Mouse (Mus musculus): ENCODE measurements around the gene Med13. TPM values are rescaled to one million over a fixed set of nuclear protein-coding genes. Genes with fewer than 3 reads are reported as not detected.

Med13 gene
- polyA plus RNA-seq, 1 experiment from 2014 or later = 13.2 TPM

DNA sequence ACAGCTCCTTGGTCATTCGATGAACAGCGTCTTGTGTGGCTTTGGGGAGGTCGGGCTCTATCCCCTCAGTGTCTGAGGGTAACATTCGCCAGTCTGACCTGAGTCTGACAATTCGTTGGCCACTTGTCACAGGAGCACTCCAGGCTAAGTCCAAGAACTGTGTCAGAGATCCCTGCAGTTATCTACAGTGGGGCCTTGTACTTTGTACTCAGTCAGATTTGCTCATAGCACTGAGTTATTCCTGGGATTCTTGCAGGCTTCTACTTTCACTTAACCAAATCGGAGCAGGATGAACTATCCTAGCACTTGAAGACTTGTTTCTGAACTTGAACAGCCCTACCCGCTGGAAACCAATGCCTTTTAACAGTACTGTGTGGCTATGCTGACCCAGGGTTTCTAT lies 34.3 kb upstream of the Med13 start:
- Histone ChIP-seq H3K4me2 (no peak overlapping the region), H3K27me3 (ENCODE audit: control insufficient read depth, insufficient read depth, low read length) (no peaks in the 10 kb centered on the region), H3K4me3 (ENCODE audit: low read depth, low read length) (no peak overlapping the region), H3K36me3 (ENCODE audit: control insufficient read depth, insufficient read depth, low read length) (no peaks in the 10 kb centered on the region), H3K4me1 (ENCODE audit: control insufficient read depth, insufficient read depth, low read length) (0 out of 2 replicates have a peak, but pooled peaks cover 3% of the 10 kb centered on the region), H3K9ac (ENCODE audit: low read length) (no peak overlapping the region), H3K9me3 (ENCODE audit: control insufficient read depth, low read length) (no peaks in the 10 kb centered on the region), H3K27ac (ENCODE audit: low read depth, low read length) (no peak overlapping the region)
- WGBS = 89% methylated on average over 7 of the region's 7 CpGs
- peak; percentile 68 for DNase-seq (ENCODE audit: low spot score, missing footprints)
- ATAC-seq (ENCODE audit: low FRiP score) = no peak

DNA sequence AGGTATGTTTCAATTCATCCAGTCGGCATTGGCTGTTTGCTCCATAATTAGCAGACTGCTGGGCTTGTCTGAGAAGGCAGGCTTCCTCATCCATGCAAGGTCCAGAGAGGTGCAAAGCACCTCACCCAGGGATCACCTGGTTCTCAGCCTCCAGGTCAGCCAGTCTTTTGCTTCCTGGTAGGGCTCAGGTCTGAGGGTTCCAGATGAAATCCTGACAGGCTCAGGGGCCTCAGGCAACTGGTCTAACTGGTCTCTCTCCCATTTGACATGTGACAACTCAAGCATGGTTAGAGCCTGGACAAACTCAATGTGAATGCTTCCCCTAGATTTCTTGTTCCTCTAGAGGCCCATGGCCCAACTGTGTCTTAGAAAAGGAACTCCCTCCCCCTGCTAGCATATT lies 32.9 kb upstream of the Med13 start:
- DNase-seq (ENCODE audit: low spot score, missing footprints) (peak; percentile 51), ATAC-seq (ENCODE audit: low FRiP score) (no peak)
- Histone ChIP-seq H3K4me2 (no peak overlapping the region), H3K36me3 (ENCODE audit: control insufficient read depth, insufficient read depth, low read length) (no peaks in the 10 kb centered on the region), H3K27ac (ENCODE audit: low read depth, low read length) (no peak overlapping the region), H3K4me3 (ENCODE audit: low read depth, low read length) (no peak overlapping the region), H3K4me1 (ENCODE audit: control insufficient read depth, insufficient read depth, low read length) (no peaks in the 10 kb centered on the region), H3K9ac (ENCODE audit: low read length) (no peak overlapping the region), H3K27me3 (ENCODE audit: control insufficient read depth, insufficient read depth, low read length) (no peaks in the 10 kb centered on the region), H3K9me3 (ENCODE audit: control insufficient read depth, low read length) (no peaks in the 10 kb centered on the region)
- WGBS = 57% methylated on average over 1 of the region's 1 CpGs

DNA sequence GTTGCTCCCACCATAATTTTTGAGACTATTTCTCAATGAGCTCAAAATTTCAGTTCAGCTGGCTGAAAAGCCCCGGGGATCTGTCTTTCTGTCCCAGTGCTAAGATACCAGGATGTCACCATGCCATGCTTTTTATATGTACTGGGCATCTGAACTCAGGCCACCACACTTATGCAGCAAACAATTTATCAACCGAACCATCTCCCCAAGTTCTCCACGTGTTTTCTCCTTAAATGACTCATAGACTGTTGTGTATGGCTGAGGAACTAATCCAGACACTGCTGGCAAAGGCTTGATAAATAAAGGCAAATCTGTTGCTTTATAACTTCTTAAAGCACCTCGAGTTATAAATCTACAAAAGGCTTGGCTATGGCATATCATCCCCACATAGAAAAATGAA lies 32.1 kb upstream of the Med13 start:
- no peaks in the 10 kb centered on the region for H3K36me3 ChIP-seq (ENCODE audit: control insufficient read depth, insufficient read depth, low read length)
- H3K9me3 ChIP-seq (ENCODE audit: control insufficient read depth, low read length) = no peaks in the 10 kb centered on the region
- ATAC-seq (ENCODE audit: low FRiP score) (no peak), DNase-seq (ENCODE audit: low spot score, missing footprints) (peak; percentile 67)
- no peaks in the 10 kb centered on the region for H3K27me3 ChIP-seq (ENCODE audit: control insufficient read depth, insufficient read depth, low read length)
- no peak overlapping the region for H3K4me3 ChIP-seq (ENCODE audit: low read depth, low read length)
- no peaks in the 10 kb centered on the region for H3K4me1 ChIP-seq (ENCODE audit: control insufficient read depth, insufficient read depth, low read length)
- no peak overlapping the region for H3K9ac ChIP-seq (ENCODE audit: low read length)
- no peak overlapping the region for H3K27ac ChIP-seq (ENCODE audit: low read depth, low read length)
- H3K4me2 ChIP-seq = no peak overlapping the region
- WGBS = 79% methylated on average over 4 of the region's 4 CpGs

DNA sequence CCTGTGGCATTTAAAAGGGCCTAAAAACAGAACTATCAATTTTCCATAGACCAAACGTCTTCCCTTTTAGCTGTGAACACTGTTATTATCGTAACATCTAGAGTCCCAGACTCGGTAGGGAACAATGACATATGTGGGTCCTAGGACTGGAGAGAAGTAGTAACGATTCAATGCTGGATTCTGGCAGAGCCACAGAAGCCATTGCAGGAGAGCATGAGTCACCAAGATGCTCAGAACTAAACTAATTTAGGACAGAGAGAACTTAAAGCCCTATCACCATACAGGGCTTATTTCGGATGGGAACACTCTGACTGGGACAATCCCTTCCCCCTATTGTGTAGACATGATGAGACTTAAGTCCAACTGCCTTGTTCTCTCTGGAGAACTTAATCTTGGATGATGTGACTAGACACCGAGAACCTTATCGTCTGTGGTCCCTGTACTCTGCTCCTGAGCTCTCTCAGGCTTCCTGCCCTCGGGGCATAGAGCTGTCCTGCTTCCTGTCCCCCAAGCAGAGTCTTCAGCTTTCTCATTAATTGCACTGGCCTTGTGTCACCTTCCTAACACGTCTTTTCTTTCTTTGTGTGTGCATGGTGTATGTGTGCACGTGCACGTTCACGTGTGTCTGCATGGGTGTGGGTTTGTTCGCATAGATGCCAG lies 31.5 kb upstream of the Med13 start:
- no peak overlapping the region for H3K4me2 ChIP-seq
- no peaks in the 10 kb centered on the region for H3K4me1 ChIP-seq (ENCODE audit: control insufficient read depth, insufficient read depth, low read length)
- WGBS = 83% methylated on average over 13 of the region's 13 CpGs
- no peaks in the 10 kb centered on the region for H3K27me3 ChIP-seq (ENCODE audit: control insufficient read depth, insufficient read depth, low read length)
- ATAC-seq (ENCODE audit: low FRiP score) (no peak), DNase-seq (ENCODE audit: low spot score, missing footprints) (peak; percentile 26)
- H3K9me3 ChIP-seq (ENCODE audit: control insufficient read depth, low read length) = no peaks in the 10 kb centered on the region
- H3K9ac ChIP-seq (ENCODE audit: low read length) = no peak overlapping the region
- H3K4me3 ChIP-seq (ENCODE audit: low read depth, low read length) = no peak overlapping the region
- no peaks in the 10 kb centered on the region for H3K36me3 ChIP-seq (ENCODE audit: control insufficient read depth, insufficient read depth, low read length)
- H3K27ac ChIP-seq (ENCODE audit: low read depth, low read length) = no peak overlapping the region

DNA sequence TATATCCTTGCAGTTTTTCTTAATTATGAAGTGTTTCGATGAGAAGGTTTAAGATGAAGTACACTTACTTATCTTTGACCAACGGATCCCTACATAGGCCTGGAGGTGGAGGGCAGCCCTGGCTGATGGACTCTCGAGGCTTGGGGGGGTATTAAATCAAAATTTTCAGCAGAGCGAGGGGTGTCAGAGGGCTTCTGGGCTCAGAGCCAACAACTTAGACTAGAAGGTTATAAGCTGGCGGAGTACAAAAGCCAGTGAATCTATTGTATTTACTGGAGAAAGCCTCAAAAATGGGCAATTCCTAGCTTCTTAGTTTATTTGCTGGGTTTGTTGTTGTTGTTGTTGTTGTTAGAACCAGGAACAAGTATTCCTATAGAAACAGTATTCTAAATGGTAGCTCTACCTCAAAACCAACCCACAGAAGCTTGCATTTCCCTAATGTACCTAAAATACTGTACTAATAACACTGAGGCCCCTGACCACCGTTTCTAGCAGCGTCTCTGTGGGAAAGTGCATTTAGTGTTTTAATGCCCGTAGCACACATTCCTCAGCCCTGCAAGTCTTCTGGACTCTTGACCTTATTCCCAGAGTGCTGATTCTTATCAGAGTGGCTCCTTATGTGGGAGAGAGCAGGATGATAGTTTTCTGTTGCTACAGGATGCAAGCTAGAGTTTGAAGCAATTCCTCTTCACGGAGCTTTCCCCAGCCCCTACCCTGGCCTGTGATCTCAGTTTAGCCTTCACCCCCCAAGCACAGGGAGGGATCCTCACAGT lies 29.9 kb upstream of the Med13 start:
- WGBS = 76% methylated on average over 9 of the region's 9 CpGs
- peak; percentile 45 for DNase-seq (ENCODE audit: low spot score, missing footprints)
- no peak for ATAC-seq (ENCODE audit: low FRiP score)

DNA sequence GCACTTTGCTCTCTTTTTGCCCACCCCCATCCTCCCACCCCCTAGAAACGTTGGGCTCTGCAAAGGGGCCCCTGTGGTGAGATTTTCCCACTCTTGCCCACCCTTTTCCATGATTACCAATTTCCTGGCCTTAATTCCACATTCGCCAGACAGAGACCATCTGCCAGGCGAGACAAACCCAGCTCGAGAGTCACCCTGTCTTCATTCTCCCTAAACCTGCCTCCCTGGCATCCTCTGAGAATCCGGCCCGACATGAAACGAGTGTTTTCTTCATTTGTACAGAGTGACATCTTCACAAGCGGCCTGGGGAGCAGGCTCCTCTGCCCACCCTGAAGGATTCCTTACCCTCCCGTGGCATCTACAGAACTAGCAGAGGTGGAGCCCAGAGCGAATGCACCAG lies 29.2 kb upstream of the Med13 start:
- H3K9me3 ChIP-seq (ENCODE audit: control insufficient read depth, low read length) = no peaks in the 10 kb centered on the region
- H3K4me2 ChIP-seq = no peak overlapping the region
- WGBS = 76% methylated on average over 10 of the region's 10 CpGs
- H3K4me1 ChIP-seq (ENCODE audit: control insufficient read depth, insufficient read depth, low read length) = no peaks in the 10 kb centered on the region
- H3K9ac ChIP-seq (ENCODE audit: low read length) = no peak overlapping the region
- ATAC-seq (ENCODE audit: low FRiP score) (no peak), DNase-seq (ENCODE audit: low spot score, missing footprints) (no peak)
- H3K27me3 ChIP-seq (ENCODE audit: control insufficient read depth, insufficient read depth, low read length) = no peaks in the 10 kb centered on the region
- no peak overlapping the region for H3K27ac ChIP-seq (ENCODE audit: low read depth, low read length)
- no peaks in the 10 kb centered on the region for H3K36me3 ChIP-seq (ENCODE audit: control insufficient read depth, insufficient read depth, low read length)
- H3K4me3 ChIP-seq (ENCODE audit: low read depth, low read length) = no peak overlapping the region

More for the DNA sequence above, 29.9 kb upstream of the Med13 start:
- no peak overlapping the region for H3K9ac ChIP-seq (ENCODE audit: low read length)
- H3K27me3 ChIP-seq (ENCODE audit: control insufficient read depth, insufficient read depth, low read length) = no peaks in the 10 kb centered on the region
- no peak overlapping the region for H3K27ac ChIP-seq (ENCODE audit: low read depth, low read length)
- no peaks in the 10 kb centered on the region for H3K4me1 ChIP-seq (ENCODE audit: control insufficient read depth, insufficient read depth, low read length)
- no peaks in the 10 kb centered on the region for H3K9me3 ChIP-seq (ENCODE audit: control insufficient read depth, low read length)
- no peaks in the 10 kb centered on the region for H3K36me3 ChIP-seq (ENCODE audit: control insufficient read depth, insufficient read depth, low read length)
- H3K4me2 ChIP-seq = no peak overlapping the region
- no peak overlapping the region for H3K4me3 ChIP-seq (ENCODE audit: low read depth, low read length)

DNA sequence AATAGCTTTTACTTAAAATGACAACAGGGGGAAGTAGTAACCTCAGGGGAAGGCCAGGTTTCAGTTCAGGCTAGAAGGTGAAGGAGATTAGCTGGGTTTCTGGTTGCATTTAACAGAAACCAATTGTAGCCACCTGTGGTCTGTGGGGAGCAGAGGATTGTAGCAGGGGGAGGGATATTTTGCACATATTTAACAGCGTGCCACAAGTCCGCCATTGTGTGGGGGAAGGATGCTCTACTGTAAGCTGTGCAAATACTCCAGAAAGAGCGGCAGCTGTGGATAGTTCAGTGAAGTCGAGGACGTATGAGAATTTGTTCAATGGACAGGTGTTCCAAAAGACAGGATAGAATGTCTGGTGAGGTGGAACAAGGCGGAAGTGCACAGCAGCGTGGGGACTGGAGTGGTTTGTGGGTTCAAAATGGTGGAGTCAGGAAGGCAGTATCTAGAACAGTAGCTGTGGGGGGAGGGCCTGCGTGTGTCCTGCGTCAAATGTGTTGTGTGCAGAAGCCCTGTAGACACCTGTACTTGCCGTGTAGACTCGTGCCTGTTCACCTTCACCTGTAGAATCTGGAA lies 28.4 kb upstream of the Med13 start:
- no peak for ATAC-seq (ENCODE audit: low FRiP score)

DNA sequence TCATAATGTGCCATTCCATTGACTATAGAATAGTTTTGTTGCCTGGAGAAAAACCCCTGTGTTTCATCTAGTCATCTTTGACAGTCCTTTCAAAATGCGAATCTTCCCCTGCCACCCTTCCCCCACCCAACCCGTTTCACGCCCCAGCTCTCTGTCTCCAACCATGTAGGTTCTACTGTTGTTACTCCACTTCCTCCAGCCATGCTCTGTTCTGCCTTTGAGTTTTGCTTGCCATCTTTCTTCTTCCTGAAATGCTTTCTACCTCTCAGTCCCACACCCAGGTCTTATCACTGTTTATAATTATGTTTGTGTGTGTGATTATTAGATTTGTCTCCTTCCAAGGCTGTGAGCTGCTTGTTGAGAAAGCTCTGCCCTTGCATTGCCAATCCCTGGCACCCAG lies 26.7 kb upstream of the Med13 start:
- no peak for ATAC-seq (ENCODE audit: low FRiP score)
- no peaks in the 10 kb centered on the region for H3K9me3 ChIP-seq (ENCODE audit: control insufficient read depth, low read length)

More for the DNA sequence above, 28.4 kb upstream of the Med13 start:
- no peaks in the 10 kb centered on the region for H3K27me3 ChIP-seq (ENCODE audit: control insufficient read depth, insufficient read depth, low read length)
- WGBS = 87% methylated on average over 11 of the region's 11 CpGs
- H3K4me3 ChIP-seq (ENCODE audit: low read depth, low read length) = no peak overlapping the region
- no peak overlapping the region for H3K4me2 ChIP-seq
- H3K27ac ChIP-seq (ENCODE audit: low read depth, low read length) = no peak overlapping the region
- H3K36me3 ChIP-seq (ENCODE audit: control insufficient read depth, insufficient read depth, low read length) = no peaks in the 10 kb centered on the region
- H3K9ac ChIP-seq (ENCODE audit: low read length) = no peak overlapping the region
- H3K4me1 ChIP-seq (ENCODE audit: control insufficient read depth, insufficient read depth, low read length) = no peaks in the 10 kb centered on the region
- H3K9me3 ChIP-seq (ENCODE audit: control insufficient read depth, low read length) = no peaks in the 10 kb centered on the region
- DNase-seq (ENCODE audit: low spot score, missing footprints) = no peak

GRCm38 (mm10) chr11:86382520-86383157 lies 25.2 kb upstream of the Med13 start:
- Histone ChIP-seq H3K4me3 (ENCODE audit: low read depth, low read length) (no peak overlapping the region), H3K9me3 (ENCODE audit: control insufficient read depth, low read length) (no peaks in the 10 kb centered on the region), H3K27ac (ENCODE audit: low read depth, low read length) (no peak overlapping the region), H3K4me2 (no peak overlapping the region), H3K36me3 (ENCODE audit: control insufficient read depth, insufficient read depth, low read length) (no peaks in the 10 kb centered on the region), H3K4me1 (ENCODE audit: control insufficient read depth, insufficient read depth, low read length) (no peaks in the 10 kb centered on the region), H3K27me3 (ENCODE audit: control insufficient read depth, insufficient read depth, low read length) (no peaks in the 10 kb centered on the region), H3K9ac (ENCODE audit: low read length) (no peak overlapping the region)
- ATAC-seq (ENCODE audit: low FRiP score) = no peak
- WGBS = 90% methylated on average over 10 of the region's 10 CpGs
- DNase-seq (ENCODE audit: low spot score, missing footprints) = no peak

More for the DNA sequence above, 26.7 kb upstream of the Med13 start:
- H3K4me2 ChIP-seq = no peak overlapping the region
- DNase-seq (ENCODE audit: low spot score, missing footprints) = no peak
- H3K4me3 ChIP-seq (ENCODE audit: low read depth, low read length) = no peak overlapping the region
- no peak overlapping the region for H3K27ac ChIP-seq (ENCODE audit: low read depth, low read length)
- no peaks in the 10 kb centered on the region for H3K4me1 ChIP-seq (ENCODE audit: control insufficient read depth, insufficient read depth, low read length)
- H3K27me3 ChIP-seq (ENCODE audit: control insufficient read depth, insufficient read depth, low read length) = no peaks in the 10 kb centered on the region
- no peak overlapping the region for H3K9ac ChIP-seq (ENCODE audit: low read length)
- no peaks in the 10 kb centered on the region for H3K36me3 ChIP-seq (ENCODE audit: control insufficient read depth, insufficient read depth, low read length)
- 86% methylated on average over 3 of the region's 3 CpGs for WGBS

Data from midbrain, embryonic 11.5 days (tissue).